Mouse (Mus musculus) megakaryocyte, adult 5-6 weeks (primary cell): ENCODE data around the gene Olfr1406. TPM values are rescaled to one million over a fixed set of nuclear protein-coding genes. Genes with fewer than 3 reads are reported as not detected.

Source experiments
- ATAC-seq: 2 replicates; pipeline ENCODE4 v1.8.0; 2016; ENCODE audit warnings: mild to moderate bottlenecking, inconsistent platforms; ENCODE audit not compliant: poor library complexity, severe bottlenecking
- total RNA-seq, 2 experiments: library from RNA; stranded (forward) in 1 of 2; stranded (reverse) in 1 of 2; fragments of 153-499, 151-499 nt in 1 of 2; fragments of 221-1000, 200-1000 nt in 1 of 2; gene quantifications; 2 replicates each; pipeline versions ENCODE4 v1.2.3 to v1.2.4; 2015 to 2017

Olfr1406 gene
- total RNA-seq (2015) (not detected in 2 replicates), total RNA-seq (2017) (not detected in 2 replicates)

DNA sequence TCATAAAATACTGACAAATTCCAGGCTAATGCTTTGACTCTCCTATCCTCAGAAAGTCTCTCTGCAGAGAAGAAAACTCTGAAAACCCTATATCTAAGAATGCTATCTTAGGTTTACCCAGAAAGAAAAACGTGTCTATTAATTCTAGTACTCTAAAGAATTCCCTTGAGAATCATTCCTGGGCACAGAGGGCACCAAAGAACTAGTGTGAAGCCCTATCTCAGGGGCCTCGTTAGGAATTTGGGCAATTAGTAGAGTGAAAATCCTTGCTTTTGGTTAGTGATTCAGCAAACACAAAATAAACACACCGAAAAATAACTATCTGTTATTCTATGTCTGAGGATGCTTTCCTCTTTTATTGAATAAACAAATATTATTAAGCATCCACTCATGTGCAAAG lies at the start of gene Olfr1406:
TSS of gene Olfr1406 (minus strand) at position 101 of the 400 bp plus-strand sequence.
- ATAC-seq = no peak

DNA sequence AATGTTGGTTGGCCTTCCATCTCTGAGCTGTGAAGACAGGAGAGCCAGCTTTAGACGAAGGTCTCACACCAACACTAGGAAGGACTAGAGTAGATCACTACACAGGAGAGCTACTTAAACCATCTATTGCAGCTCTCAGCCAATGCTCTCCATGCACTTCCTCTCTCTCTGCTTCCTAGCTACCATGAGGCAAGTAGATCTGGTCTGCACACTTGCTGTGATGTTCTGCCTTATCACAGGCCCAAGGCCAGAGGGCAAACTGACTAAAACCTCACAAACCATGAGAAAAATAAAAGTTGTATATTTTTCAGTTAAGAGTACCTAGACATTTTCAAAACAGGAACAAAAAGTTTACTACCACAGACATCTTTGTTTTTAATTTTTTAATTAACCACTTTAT lies 46.6 kb upstream of the Olfr1406 start:
- ATAC-seq = peak; percentile 47; the same call in 1 of the 2 replicates

DNA sequence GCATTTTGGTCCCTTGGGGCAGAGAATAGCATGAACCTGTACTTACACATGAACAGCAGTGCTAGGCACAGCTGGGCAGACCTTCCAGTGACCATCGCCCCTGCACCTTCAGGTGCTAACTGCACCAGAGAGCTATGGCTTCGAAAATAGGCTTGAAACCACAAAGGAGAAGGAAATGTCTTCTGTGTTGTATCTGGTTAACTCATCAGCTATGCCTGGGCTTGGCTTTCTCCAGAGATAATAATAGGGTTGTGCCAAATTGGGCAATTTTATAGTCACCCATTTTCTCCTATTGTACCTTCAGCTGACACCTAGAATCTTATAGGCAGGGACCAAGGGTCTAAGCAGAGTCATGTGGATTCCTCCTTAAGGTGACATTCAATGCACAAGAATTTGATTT lies 36.6 kb upstream of the Olfr1406 start, which contains the start of gene Fcer1a:
TSS of gene Fcer1a (minus strand) at position 134 of the 400 bp plus-strand sequence.
- peak; percentile 77 for ATAC-seq

DNA sequence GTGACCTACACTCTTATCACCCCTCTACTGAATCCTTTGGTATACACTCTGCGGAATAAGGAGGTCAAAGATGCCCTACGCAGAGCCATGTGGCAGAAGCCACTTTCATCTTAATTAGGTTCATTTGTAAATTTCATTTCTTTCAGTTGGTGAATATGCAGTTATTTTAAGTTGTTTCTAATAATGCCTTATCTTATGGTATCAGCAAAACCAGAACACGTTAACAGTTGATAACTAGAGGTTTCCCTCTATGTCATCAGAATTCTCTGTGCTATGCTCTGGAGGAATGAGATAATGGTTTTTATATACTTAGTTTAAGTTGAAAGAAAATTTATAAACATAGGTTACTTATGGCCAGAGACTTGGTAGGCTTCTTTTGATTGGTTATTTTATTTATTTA lies 26.0 kb upstream of the Olfr1406 start:
- ATAC-seq = no peak

DNA sequence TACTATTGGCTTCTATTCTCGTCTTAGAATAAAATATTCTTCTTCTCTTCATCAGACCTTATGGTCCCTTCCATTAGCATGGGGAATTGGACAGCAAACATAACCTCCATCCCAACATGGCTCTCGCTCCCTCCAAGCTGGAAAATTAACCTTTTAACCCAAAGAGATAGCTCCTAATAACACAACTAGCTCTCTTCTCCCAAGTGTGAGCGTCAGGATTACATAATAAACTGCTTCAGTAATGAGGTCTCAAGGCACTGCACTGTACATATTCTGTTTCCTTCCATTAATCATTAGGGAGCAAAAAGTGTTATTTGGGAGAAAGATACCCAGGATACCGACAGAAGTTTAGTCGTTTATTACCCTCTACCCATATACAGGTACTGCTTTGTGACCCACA lies 21.7 kb upstream of the Olfr1406 start, which contains the start of gene Olfr1404:
TSS of gene Olfr1404 (plus strand) at position 301 of the 400 bp plus-strand sequence.
- ATAC-seq = no peak

DNA sequence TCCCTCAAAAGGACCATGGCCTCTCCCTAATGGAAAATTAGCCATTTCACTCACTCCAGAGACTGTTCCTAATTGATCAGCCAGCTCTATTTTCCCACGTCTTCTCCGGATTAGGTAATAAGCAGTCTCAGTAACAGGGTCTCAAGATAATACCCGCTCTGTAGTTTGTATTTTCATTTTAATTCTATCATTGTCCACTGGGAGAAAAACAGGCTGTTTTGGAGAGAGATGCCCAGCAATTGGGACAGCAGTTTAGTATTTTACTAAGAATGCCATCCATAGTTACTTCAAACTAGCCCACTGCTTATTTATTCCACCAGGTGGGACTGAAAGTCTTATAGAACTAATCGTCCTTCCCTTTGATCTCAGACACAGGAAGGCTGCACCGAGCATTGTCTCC lies 7.1 kb upstream of the Olfr1406 start, which contains the start of gene Olfr218:
TSS of gene Olfr218 (plus strand) at position 301 of the 400 bp plus-strand sequence.
- no peak for ATAC-seq

DNA sequence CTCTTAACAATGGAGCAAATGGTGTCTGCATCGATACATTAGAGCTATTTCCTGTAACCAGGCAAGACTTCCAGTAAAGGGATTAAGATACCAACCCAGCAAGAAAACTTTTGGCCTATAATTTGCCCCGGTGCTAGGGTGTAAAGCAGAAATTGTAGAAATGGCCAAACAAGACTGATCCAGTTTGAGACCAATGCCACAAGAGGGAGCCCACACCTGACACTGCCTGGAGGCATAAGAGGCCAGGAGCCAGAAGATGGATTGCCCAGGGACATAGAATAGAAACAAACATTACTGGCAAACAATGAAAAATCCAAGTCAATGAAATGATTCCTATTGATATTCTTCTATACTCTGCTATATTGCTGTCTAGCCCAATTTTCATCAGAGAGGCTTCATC lies 5.9 kb upstream of the Olfr1406 start:
- no peak; the same call in 1 of the 2 replicates for ATAC-seq

DNA sequence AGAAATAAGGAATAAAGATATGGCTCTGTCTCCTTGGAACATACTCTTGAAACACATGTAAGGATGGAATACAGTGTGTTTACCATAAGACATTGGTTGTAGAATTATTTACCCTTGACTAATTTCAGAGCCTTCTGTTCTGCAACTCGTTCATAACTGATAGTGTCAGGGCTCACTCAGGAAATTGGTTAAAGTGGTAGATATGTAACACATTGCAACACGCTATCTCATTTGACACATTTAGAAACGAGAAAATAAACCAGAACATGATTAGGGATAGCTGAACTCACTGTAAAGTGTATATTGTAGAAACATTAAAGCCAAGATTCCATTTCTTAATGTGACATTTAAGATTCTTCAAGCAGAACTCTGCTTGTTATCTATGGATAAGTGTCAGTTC lies 1.6 kb upstream of the Olfr1406 start:
- ATAC-seq = 0 out of 2 replicates have a peak, but pooled peaks have one; percentile 35

DNA sequence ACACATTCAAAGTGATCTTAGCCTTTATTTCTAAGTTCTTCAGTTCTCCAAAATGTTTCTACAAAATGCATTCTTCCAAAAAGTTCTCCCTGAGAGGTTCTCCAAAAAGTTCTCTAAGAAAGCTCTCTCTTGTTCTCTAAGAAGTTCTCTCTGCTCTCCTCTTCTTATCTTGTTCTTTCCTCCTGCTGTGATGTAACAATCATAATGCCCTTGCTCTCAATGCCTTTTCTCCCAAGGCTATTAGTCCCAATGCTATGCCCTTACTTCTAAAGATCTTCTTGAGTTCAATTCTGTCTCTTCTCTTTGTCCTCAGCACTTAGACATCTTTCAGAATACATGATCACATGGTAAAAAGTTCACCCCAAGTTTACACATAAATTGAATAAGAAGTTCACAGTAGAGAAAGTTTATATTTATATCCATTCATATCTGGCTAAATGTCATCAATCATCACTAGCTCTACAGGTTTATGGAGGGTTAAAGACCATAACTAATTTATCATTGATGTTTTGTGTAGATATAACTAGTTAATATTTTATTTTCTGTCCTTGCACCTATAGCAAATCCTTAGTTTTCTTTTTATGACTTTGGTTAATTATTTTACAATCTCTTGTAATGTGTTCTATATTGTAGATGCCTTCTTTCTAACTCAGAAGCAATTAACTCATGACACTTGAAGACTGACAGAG lies 16.1 kb downstream of the Olfr1406 start:
- no peak for ATAC-seq

DNA sequence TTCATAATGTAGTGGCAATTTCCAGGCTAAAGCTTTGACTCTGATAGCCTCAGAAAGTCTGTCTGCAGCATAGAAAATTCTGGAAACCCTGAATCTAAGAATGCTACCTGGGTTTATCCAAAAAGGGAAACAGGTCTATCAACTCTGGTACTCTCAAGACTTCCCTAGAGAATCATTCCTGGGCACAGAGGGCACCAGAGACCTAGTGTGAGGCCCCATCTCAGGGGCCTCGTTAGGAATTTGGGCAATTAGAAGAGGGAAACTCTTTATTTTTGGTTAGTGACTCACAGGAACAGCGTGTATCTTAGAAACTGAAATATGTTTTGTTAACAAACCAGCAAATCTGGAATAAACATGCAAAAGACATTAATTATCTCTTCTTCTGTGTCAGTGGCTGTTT lies 53.2 kb downstream of the Olfr1406 start, which contains the start of gene Olfr1408:
TSS of gene Olfr1408 (minus strand) at position 101 of the 400 bp plus-strand sequence.
- ATAC-seq = no peak

Other genes starting within 250 kb of the Olfr1406 start
- not detected in 2 replicates for gene Olfr16, start 240.2 kb downstream of the Olfr1406 start, total RNA-seq (2015)
- gene Olfr16, start 240.2 kb downstream of the Olfr1406 start, total RNA-seq (2017) = not detected in 2 replicates
- not detected in 2 replicates for gene Olfr1408, start 53.3 kb downstream of the Olfr1406 start, total RNA-seq (2015)
- not detected in 2 replicates for gene Olfr1408, start 53.3 kb downstream of the Olfr1406 start, total RNA-seq (2017)
- not detected in 2 replicates for gene Olfr218, start 7.2 kb upstream of the Olfr1406 start, total RNA-seq (2015)
- gene Olfr218, start 7.2 kb upstream of the Olfr1406 start, total RNA-seq (2017) = not detected in 2 replicates
- not detected in 2 replicates for gene Olfr1404, start 21.8 kb upstream of the Olfr1406 start, total RNA-seq (2015)
- gene Olfr1404, start 21.8 kb upstream of the Olfr1406 start, total RNA-seq (2017) = not detected in 2 replicates
- 93.0 and 93.6 TPM in 2 replicates for gene Fcer1a, start 36.6 kb upstream of the Olfr1406 start, total RNA-seq (2015)
- gene Fcer1a, start 36.6 kb upstream of the Olfr1406 start, total RNA-seq (2017) = 38.5 and 59.0 TPM in 2 replicates
- not detected in 2 replicates for gene Olfr418, start 75.4 kb upstream of the Olfr1406 start, total RNA-seq (2015)
- not detected in 2 replicates for gene Olfr418, start 75.4 kb upstream of the Olfr1406 start, total RNA-seq (2017)
- not detected in 2 replicates for gene Mptx2, start 87.1 kb upstream of the Olfr1406 start, total RNA-seq (2015)
- gene Mptx2, start 87.1 kb upstream of the Olfr1406 start, total RNA-seq (2017) = not detected in 2 replicates
- gene Ackr1, start 143.1 kb upstream of the Olfr1406 start, total RNA-seq (2015) = 1.0 and 1.8 TPM in 2 replicates
- gene Ackr1, start 143.1 kb upstream of the Olfr1406 start, total RNA-seq (2017) = 0.40 and 1.0 TPM in 2 replicates
- gene Aim2, start 160.2 kb upstream of the Olfr1406 start, total RNA-seq (2015) = 56.4 and 68.1 TPM in 2 replicates
- gene Aim2, start 160.2 kb upstream of the Olfr1406 start, total RNA-seq (2017) = 91.8 and 109 TPM in 2 replicates
- 1.5 and 2.1 TPM in 2 replicates for gene Cadm3, start 177.1 kb upstream of the Olfr1406 start, total RNA-seq (2015)
- 0.51 and 5.2 TPM in 2 replicates for gene Cadm3, start 177.1 kb upstream of the Olfr1406 start, total RNA-seq (2017)